Mouse (Mus musculus) liver, embryonic 16.5 days (tissue): ENCODE measurements around the gene Ear2. TPM values are rescaled to one million over a fixed set of nuclear protein-coding genes. Genes with fewer than 3 reads are reported as not detected.
"Not testable (repeated sequence)": the region's sequence is repeated elsewhere in the genome, so short reads cannot be mapped to it uniquely, and the experiment has no call there.

ENCODE experiments used
- ATAC-seq: fragments of 200-750 bp; cut with Nextera tagmentation; 2 replicates; pipeline ENCODE4 v1.8.0; 2017; ENCODE audit warnings: low read depth, mild to moderate bottlenecking, moderate number of reproducible peaks, moderate library complexity
- H3K27ac ChIP-seq: fragments of 300-500 bp; sonication (generic); 2 replicates; pipeline ENCODE4 v1.5.1; 2014; ENCODE audit warnings: mild to moderate bottlenecking, low read length
- H3K27me3 ChIP-seq: fragments of 300-500 bp; sonication (generic); 2 replicates; pipeline ENCODE4 v1.6.1; 2014; ENCODE audit warnings: low read depth, low read length, mixed read lengths; ENCODE audit not compliant: control insufficient read depth, insufficient read depth
- H3K36me3 ChIP-seq: fragments of 300-500 bp; sonication (generic); 2 replicates; pipeline ENCODE4 v1.6.1; 2014; ENCODE audit warnings: mild to moderate bottlenecking; ENCODE audit not compliant: control insufficient read depth, insufficient read depth
- H3K4me1 ChIP-seq: fragments of 300-500 bp; sonication (generic); 2 replicates; pipeline ENCODE4 v1.6.1; 2014; ENCODE audit warnings: low read depth, low read length, mixed read lengths; ENCODE audit not compliant: control insufficient read depth
- H3K4me2 ChIP-seq: fragments of 300-500 bp; sonication (generic); 2 replicates; pipeline ENCODE4 v1.6.1; 2014; ENCODE audit warnings: low read depth, low read length, mixed read lengths
- H3K4me3 ChIP-seq: fragments of 300-500 bp; sonication (generic); 2 replicates; pipeline ENCODE4 v1.5.1; 2014; ENCODE audit warnings: low read depth, mild to moderate bottlenecking, low read length
- H3K9ac ChIP-seq: fragments of 300-500 bp; sonication (generic); 2 replicates; pipeline ENCODE4 v1.6.1; 2014; ENCODE audit warnings: low read depth, low read length
- H3K9me3 ChIP-seq: fragments of 300-500 bp; sonication (generic); replicated peaks from 2 replicates; pipeline ENCODE4 v1.6.1; 2016; ENCODE audit warnings: low read length; ENCODE audit not compliant: control insufficient read depth
- WGBS: fragments of 180-500 bp; shearing (Covaris S2); extraction: QIAGEN DNeasy Blood & Tissue Kit; methylation state at CpG from one replicate; pipeline ENCODE4 v1.1.7; 2014; ENCODE audit not compliant: insufficient replicate concordance; 5-methylcytosine and 5-hydroxymethylcytosine counted together
- polyA plus RNA-seq: library from polyadenylated mRNA; unstranded; fragments of >200 nt; fragmentation: Nextera tagmentation; extraction: Ambion mirVana; gene quantifications from 2 replicates; pipeline ENCODE4 v1.2.1, GENCODE M21; 2015

Ear2 gene
- polyA plus RNA-seq, 1 experiment from 2014 or later, result 26.0 TPM

GRCm38 (mm10) chr14:44110981-44111380 lies 8.5 kb downstream of the Ear2 start:
- Histone ChIP-seq H3K4me1 (no peaks in the 10 kb centered on the region), H3K36me3 (no peaks in the 10 kb centered on the region), H3K9me3 (no peaks in the 10 kb centered on the region), H3K27me3 (no peaks in the 10 kb centered on the region), H3K27ac (no peak overlapping the region), H3K9ac (no peak overlapping the region), H3K4me3 (no peak overlapping the region), H3K4me2 (no peak overlapping the region)
- no peak for ATAC-seq

- H3K4me1 ChIP-seq, H3K36me3 ChIP-seq, H3K4me3 ChIP-seq, H3K27me3 ChIP-seq, H3K27ac ChIP-seq, H3K9me3 ChIP-seq, H3K9ac ChIP-seq, ATAC-seq, H3K4me2 ChIP-seq: not testable (repeated sequence)
- WGBS, result 67% methylated on average over 4 of the region's 4 CpGs
Measured at GRCm38 (mm10) chr14:44123551-44123950, 21.1 kb downstream of the Ear2 start, which contains the start of gene Gm3327. Gene Gm3327 (plus strand): TSS chr14:44123851.

Other genes starting within 250 kb of the Ear2 start
- gene Ear1, start 227.1 kb upstream of the Ear2 start, polyA plus RNA-seq, result 16.2 and 16.7 TPM in 2 replicates
- not detected in 2 replicates for gene Ear10, start 179.1 kb upstream of the Ear2 start, polyA plus RNA-seq
- 8.3 and 8.8 TPM in 2 replicates for gene Gm8113, start 177.3 kb upstream of the Ear2 start, polyA plus RNA-seq
- gene Ang5, start 145.6 kb upstream of the Ear2 start, polyA plus RNA-seq, result not detected in 2 replicates
- gene Ang6, start 100.4 kb upstream of the Ear2 start, polyA plus RNA-seq, result 0.22 TPM in 1 of 2 replicates, not detected in the other
- not detected in 2 replicates for gene Gm3327, start 21.2 kb downstream of the Ear2 start, polyA plus RNA-seq
- not detected in 2 replicates for gene Gm8212, start 95.0 kb downstream of the Ear2 start, polyA plus RNA-seq
- not detected in 2 replicates for gene 4930503E14Rik, start 110.6 kb downstream of the Ear2 start, polyA plus RNA-seq
- not detected in 2 replicates for gene Gm8220, start 182.9 kb downstream of the Ear2 start, polyA plus RNA-seq
- not detected in 2 replicates for gene Gm5930, start 235.9 kb downstream of the Ear2 start, polyA plus RNA-seq